Mouse (Mus musculus) mature B cell (primary cell): ENCODE results near the gene Xrcc4.

Experiments used
- in situ Hi-C: fragments of 300-500 bp; cut with MboI; formaldehyde crosslinking; loops from 2 replicates; pipeline ENCODE4 v1.14.3; 2019

Gene Xrcc4

DNA sequence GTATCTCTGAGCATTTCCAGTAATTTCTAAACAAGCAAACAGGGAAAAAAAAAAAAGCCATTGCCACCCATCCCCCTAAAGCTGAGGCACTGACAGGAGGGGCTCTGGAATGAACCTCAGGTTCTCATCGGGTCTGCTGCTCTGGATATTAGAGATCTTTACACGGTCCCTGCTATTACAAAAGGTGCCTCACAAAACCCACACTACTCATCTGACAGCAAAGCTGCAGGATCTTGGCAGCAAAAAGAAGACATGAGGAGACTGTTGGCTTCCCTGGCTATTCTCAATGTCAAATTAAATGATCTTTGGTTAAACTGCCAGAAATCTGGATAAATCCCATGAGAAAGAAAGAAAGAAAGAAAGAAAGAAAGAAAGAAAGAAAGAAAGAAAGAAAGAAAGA lies 145.1 kb downstream of the Xrcc4 start:
- in situ Hi-C loops = no loop called here

DNA sequence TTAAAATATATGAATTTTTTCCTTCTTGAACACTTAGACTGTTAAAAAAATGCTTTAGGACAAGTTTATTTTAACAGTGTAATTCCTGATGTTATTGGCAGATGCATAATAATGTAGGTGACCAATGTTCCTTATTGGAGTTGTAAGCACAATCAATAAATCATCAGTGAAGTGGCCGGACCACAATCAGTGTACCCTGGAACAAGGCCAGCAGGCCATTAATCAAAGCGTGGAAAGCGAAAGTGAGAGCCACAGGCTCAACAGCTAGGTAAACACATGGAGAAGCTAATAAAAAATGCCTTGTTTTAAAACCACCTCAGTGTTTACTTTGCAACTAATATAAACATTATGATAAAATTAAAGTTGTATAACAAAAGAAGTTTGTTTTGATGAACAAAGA lies 159.9 kb downstream of the Xrcc4 start:
- in situ Hi-C loops = no loop called here

DNA sequence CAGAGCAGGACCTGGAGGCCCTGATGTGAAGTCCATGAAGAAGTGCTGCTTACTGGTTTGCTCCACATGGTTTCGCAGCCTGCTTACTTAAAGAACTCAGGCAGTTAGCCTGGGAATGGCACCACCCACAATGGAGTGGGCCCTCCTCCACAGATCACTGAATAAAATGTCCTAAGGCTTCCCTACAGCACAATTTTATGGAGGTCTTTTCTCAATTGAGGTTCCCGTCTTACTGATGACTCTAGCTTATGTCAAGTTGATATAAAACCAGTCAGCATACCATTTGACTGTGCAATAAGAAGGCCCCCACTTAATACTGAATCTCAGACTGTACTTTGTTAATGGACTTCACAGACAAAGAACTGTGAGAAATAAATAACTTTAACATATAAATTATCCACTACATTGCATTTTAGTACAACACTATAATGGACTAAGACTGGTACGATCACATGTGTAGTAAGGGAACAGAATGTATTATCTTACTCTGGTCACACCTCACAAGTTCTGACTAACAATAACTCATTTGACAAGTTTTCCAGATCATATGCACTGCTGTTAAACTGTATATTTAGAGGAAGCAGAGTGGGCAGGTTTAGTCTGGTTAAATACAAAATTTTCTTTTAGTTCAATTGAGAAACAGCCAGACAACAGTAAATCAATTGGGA lies 170.5 kb downstream of the Xrcc4 start:
- in situ Hi-C loops = no loop called here

DNA sequence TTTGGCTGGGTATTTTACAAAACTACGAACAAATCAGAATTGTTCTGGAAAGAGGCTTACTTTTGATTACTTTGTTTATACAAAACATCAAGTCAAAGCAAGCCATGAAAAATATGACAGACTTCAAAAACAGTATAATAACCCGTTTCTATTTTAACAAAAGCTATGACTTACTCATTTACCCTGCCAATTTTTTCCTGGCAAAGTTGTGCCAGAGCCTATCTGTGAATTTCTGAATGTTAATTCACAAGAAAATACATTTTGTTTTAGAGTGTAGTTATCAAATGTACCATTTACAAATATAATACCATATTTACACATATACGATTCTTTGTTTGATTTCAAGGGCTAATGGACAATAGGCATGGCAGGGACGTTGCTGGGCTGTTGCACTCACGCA lies 175.1 kb downstream of the Xrcc4 start:
- in situ Hi-C loops = no loop called here

DNA sequence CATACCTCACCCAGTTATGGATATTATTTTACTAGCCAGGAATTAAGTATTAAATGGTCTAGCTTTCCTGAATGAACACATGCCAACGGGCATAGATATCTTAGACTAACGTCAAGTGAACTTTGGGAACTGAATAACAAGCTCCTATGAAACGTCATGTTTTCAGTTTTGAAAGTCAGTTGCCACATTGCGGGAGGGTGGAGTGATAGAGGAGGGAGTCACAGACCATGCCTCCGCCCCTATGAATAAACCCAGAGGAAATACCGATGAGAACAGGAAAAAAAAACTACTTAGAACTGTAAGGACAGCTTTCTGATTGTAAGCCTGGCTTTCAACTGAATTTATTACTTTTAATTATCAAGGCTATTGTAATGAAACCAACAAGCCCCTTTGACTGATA lies 175.5 kb downstream of the Xrcc4 start:
- in situ Hi-C loops = no loop called here

DNA sequence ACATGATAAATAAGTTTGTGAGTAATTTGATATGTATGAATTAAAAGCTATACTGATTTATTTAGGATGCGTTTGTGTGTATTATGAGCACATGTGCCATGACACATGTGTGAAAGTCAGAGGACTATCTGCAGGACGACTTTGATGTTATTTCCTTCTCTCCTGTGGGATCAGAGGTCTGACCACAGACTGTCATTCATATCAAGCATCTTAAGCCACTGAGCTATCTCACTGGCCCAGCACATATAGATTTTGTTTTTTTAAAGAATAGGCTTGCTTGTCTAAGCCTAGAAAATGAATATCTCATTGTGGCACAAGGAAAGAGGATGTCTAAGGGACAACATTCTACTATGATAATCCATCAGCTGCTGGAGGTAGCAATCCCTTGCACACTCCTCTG lies 183.3 kb downstream of the Xrcc4 start:
- in situ Hi-C loops = no loop called here

DNA sequence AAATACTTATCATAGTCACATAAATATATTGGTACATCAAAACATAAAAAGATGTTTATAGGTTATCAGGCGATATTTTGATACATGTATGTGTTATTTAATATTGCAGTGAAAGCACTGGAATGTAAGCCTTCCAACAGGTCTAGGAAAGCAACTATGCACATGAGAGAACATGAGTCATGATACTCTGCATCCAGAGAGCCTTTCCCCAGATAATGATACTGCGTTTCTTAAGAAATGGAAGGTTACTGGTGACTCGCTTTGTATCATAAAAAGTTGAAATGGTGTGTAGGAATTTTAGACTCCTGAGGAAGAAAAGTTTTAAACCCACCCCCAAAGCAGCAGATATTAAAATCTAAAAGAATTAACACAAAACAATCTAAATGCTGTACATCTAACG lies 190.3 kb downstream of the Xrcc4 start:
- in situ Hi-C loops = no loop called here

DNA sequence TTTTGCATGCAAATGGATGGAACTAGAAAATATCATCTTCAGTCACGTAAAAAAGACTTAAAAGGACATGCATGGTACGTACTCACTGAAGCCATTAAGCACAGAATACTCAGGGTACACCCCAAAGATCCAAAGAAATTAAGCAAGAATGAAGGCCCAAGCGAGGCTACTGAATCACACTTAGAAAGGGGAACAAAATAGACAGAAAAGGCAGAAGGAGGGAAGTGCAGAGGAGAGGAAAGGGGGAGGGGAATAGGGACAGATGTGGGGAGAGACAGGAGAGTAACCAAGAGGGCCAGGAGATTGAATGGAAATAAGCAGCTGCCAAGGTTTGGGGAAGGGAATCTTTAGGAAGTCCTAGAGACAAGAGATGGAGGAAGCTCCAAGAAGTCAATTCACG lies 197.3 kb downstream of the Xrcc4 start:
- in situ Hi-C loops = no loop called here

DNA sequence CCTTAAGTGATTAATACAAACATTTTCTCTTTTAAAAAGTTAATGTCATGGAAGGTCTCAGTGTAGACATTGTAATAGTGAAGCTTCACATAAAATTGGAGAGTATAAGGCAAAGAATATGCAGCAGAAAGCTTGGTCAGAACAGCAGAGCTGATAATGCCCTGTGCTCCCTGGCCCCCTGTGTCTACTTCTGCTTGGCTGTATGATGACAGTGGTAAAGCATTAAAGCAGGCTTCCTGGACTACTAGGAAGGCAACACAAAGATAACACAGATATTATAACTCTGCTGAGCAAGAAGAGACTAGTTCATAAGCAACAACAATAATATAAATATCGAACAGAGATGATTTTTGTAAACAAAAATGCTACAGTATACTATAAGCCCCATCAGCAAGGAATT lies 199.2 kb downstream of the Xrcc4 start:
- in situ Hi-C loops = no loop called here

DNA sequence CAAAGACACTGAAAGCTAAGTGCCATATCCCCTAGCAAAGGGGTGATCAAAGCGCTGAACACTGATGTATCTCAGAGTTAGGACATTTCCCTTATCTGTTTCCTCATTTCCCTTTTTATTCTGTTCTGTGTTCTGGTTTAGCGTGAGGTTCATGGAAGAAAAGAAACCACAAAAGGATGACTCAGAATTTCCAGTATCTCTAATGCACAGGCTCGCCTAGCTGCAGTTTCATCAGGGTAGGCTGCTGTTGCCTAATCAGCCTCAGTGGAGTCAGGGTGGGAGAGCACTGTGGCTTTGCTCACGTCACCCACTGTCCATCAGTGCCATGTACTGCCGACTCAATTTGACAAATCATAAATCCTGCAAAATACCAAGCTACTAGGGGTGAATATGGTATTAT lies 200.3 kb downstream of the Xrcc4 start:
- in situ Hi-C loops = no loop called here

DNA sequence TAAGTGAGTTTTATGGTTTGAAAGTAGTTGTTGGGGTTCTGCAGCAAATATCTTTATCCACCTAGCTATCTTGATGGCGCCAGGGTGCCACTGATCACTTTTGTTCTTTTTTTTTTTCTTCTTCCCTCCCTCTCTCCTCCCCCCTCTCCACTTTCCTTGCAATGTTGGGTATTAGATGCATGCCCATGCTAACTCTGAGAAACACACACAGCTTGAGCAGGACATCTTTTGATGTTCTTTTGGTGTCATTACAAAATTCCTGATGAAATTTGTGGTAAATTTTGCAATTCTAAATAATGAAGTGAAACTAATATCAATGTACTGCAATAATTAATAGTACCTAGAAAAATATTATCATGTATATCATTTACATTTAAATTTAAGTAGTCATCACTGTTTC lies 205.9 kb downstream of the Xrcc4 start:
- in situ Hi-C loops = no loop called here

DNA sequence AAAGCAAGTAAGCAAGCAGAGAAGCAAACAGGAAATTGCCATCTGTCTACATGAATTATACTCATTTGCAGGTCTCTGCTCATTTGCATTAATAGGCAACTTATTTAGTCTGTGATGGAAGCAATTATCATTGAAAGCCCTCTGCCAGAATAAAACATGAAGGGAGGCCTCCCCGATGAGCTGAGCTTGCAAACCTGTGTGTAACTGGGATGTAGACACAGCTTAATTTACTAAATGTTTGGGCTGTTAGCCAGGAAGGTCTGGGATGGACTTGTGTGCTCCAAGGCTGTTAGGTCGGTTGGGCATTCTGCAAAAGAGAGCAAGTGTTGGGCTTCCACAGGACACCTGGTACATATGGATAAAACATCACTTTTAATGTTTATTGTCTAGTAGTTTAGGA lies 208.1 kb downstream of the Xrcc4 start:
- in situ Hi-C loops = no loop called here

DNA sequence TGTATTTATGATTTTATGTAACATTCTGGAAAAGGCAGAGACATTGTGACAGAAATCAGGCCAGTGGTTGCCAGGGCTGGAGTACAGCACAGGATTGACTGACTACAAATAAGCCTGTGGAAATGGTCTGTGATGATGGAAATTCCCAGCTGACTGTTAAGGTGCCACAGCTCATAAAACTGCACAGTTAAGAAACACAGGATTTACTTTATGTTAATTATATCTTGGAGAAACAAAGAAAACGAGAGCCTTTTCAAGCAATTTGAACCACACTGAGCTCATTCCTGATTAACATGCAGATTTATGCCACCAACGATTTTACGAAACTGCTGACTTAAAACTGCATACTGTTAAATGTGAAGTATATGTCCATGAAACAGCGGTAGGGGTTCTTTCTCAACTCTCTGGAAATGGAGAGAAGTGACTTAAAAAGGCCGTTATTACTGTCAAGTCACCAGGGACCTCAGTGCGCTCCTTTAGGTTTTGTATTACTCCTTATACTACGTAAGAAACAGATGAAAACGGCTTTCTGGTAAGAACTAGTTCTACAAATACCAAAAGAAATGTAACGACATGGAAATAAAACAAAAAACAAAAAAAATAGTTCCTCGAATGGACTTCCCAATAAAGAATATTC lies 210.5 kb downstream of the Xrcc4 start:
- in situ Hi-C loops = no loop called here

DNA sequence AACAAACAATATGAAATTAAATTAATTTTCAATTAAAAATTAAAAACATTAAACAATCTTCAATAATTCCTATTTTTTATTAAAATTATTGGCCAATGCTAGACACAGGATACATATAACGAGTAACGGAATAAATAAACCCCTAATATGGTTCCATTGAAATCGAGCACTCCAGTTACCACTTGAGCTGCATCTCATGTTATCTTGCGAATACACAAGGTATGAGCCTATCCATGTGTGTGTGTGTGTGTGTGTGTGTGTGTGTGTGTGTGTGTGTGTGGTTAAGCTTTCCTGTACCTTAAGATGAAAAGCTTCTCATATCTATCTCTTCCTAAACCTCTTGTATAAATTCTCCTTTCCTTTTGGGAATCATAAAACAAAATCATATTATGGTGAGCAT lies 213.9 kb downstream of the Xrcc4 start:
- in situ Hi-C loops = no loop called here

DNA sequence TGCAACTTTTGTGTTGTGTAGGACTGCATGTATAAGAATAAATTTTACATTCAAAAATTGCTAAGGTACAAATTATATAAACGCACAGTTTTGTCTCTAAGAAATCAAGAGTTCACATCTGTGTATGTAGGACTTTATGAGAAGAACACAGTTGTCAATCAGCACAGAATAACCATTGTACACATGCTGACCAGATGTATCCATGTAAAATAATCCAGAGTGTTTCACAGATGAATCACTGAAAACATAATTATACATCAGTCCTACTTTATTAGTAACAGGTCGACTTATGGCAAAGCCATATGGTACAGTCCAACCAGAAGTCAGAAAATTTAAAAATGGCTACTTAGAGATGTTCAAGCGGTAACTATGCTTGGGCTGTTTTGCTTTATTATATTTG lies 216.7 kb downstream of the Xrcc4 start:
- in situ Hi-C loops = no loop called here

DNA sequence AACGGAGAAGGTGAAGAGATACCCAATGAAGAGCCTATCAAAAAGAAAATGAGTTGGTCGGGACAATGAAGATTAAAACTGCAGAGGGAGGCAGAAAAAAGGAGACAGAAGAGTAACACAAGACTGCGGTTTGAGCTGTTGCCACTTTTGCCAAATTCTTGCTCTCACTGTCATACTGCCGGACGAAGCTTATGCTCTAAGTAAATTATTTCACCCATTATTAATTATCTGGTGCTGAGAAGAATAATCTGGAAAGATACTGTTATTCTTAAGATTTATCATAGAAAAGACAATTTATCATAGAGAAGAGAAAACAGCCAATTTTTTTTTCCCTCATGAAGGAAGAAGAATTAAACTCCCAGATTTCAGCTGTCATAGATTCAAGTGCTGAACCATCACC lies 235.3 kb downstream of the Xrcc4 start:
- in situ Hi-C loops = no loop called here

DNA sequence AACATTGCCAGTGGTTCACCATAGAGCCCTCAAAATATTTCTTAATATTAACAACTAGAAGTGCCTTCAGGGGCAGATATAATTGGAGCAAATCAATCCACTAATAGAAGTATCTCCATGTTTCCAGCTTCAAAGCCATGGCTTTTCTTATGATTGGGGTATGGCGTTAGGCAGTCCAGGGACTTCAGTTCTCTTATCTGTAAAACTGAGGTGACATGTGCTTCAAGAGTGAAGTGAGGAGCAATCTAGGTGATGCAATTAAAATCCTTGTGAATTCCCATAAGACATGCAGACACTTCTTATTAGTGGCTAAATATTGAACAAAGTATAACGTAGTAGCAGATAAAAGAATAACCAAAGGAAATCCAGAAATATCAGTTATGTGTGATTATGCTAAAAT lies 238.7 kb downstream of the Xrcc4 start:
- in situ Hi-C loops = no loop called here

DNA sequence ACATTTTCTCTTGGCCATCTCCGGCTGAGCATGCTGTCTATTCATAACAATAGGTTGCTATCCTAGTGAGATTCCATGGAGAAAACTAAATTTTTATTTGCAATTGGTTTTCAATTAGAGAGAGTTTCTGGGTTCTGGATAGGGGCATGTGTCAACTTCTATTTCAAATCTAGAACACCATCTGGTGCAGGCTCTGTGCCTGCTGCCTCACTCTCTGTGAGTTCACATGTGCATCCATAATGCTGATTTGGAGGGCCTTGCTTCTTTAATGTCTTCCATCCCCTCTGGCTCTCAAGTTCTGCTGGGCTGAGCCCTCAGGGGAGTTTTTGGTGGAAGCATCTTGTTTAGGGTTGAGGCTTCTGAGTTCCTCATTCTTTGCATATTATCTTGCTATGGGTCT lies 239.5 kb downstream of the Xrcc4 start:
- in situ Hi-C loops = no loop called here

DNA sequence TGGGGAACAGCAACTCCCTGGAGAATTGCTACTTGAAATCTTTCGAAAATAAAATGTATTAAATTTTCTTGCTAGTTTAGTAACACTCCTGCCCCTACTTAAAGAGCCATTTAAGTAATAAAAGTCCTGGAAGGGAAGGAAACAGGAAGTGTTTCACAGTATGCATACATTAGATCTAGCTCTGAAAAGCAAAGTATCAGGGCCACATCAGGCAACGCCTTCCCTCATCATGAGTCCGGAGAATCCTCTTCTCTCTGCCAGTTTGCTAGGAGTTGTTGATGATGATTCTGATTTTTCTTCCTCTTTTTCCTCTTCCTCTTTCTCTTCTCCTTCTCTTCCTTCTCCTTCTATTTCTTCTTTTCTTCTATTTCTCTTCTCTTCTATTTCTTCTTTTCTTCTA lies 250.8 kb downstream of the Xrcc4 start:
- in situ Hi-C loops = no loop called here

DNA sequence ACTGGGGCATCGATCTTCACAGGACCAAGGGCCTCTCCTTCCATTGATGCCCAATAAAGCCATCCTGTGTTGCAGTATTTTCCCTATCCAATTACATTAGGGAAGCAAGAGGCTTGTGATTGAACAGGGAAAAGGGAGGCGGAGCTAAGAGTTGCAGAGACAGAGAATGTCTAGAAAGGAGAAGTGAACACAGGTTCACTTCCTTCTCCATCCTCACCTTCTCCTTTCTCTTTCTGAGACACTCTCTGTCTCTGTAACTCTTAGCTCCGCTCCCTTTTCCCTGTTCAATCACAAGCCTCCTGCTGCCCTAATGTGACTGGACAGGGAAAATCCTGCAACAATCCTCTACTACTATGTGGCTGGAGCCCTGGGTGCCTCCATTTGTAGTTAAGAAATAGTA lies 254.9 kb downstream of the Xrcc4 start:
- in situ Hi-C loops = no loop called here

DNA sequence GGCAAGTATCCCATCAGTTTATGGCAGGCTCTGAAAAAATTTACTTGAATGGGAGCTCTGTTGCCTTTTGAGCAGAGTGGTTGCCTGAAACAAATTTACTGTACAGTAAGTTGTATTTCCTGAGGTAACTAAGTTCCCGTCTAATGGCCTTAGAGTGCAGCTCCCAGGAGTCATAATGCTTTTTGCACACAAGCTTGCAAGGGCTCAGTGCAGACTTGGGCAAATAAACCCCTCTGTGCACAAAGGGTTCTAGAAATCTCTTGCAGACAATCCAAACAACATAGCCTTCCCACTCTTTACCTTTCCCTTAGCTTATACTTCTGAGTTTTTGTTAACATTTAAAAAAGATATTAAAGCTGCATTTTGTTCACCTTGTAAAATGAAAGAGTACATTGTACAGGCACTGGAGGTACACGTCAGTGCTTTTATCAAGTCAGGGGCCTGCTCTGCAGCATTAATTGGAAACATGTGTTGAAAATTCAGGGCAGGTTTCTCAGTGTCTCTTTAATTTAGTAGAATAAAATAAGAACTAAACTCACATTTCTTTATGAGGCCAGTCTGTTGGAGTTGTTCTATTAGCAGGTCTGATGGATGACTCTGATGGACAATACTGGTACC lies 256.2 kb downstream of the Xrcc4 start:
- in situ Hi-C loops = no loop called here

DNA sequence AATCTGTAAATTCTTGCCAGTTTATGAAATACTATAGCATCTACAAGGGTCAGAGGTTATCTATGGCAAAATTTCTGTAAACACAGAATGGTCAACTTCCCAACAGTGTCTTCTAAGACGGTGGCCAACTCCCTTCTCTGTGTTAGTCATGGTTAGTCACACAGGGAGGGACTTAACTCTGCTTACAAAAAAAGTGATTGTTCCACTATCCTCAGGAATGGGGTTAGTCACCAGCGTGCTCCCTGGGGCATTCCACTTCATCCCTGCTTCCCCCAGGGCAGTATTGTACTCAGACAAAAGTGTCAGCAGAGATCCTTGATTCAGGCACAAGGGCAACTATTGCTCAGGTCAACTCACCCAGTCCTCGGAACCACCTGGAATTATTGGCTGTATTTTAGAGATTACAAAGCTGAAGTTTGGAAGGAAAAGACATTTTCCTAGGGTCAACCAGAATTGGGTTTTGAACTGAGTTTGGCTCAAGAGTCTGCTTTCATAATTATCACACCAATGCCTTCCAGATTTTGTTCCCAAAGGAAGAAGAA lies 260.9 kb downstream of the Xrcc4 start:
- in situ Hi-C loops = no loop called here

DNA sequence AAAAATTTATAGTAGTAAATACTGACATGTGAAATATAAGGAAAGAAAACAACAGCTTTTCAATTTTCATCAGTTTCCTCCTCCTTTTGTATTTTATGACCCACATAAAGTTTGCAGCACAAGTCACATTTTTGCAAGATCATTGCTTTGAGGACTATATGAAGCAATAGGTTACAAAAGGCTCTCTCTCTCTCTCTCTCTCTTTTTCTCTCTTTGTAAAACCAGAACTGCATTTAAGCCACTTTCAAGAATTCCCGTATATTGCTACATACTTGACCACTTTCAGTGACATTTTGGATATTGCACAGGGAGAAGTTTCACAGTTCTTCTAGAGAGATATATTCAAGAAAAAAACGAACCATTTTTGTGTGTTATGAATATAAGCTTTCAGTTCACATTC lies 261.6 kb downstream of the Xrcc4 start:
- in situ Hi-C loops = no loop called here
